Mouse (Mus musculus): Measurements from ENCODE around the gene Cped1. TPM values are rescaled to one million over a fixed set of nuclear protein-coding genes. Genes with fewer than 3 reads are reported as not detected.
"Not testable (repeated sequence)": the region's sequence is repeated elsewhere in the genome, so short reads cannot be mapped to it uniquely, and the experiment has no call there.

Cped1 gene
- total RNA-seq, 2 experiments from 2014 or later, result 2.2 to 3.1 TPM

- no peak for DNase-seq (ENCODE audit: low spot score in 2 of 2)
- intact Hi-C loops (cut with DNase I), result no loop called here
These were observed 35.0 kb downstream of the Cped1 start for GRCm38 (mm10) chr6:22020696-22021095.

GRCm38 (mm10) chr6:22021315-22021714, 35.6 kb downstream of the Cped1 start:
- intact Hi-C loops (cut with DNase I), result no loop called here
- DNase-seq (ENCODE audit: low spot score in 2 of 2), result no peak

GRCm38 (mm10) chr6:22024168-22024567, 38.5 kb downstream of the Cped1 start:
- intact Hi-C loops (cut with DNase I), result no loop called here
- DNase-seq (ENCODE audit: low spot score in 2 of 2), result no peak

DNA sequence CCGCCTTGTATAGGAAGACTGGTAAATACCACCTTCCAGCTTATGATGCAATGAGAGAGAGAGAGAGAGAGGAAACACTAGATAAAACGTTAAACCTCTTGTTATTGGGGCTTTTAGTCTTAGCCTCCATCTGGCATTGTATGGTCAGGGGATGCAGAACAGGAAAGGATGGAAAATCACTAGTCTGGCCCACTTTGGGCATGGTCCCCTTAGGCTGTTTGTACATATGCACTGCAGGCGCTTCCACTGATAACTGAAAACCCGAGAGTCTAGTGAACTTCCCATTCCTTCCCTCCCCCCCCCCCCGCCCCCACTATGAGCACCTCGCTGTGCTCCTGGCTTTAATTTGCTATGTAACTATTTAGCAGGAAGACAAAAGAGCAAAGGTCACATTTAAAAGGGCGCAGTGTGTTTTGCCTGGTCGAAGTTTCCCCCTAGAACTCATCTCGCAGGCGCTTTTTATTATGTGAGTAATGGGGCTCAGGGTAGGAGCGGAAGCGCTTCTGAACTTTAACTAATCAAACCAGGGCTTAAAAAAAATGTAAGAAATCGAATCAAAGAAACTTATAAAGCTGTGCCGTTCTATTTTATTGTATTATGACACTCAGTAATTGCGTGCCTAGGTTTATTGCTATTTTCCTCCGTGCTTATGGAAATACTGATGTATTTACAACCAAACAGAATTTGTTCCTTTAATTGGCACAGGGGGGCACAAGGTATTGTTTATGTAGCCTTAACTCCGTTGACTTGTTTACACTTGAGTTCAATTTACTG, 40.1 kb downstream of the Cped1 start:
- intact Hi-C loops (cut with DNase I), result no loop called here

GRCm38 (mm10) chr6:22026358-22026673, 40.6 kb downstream of the Cped1 start:
- DNase-seq (ENCODE audit: low spot score in 2 of 2), result no peak
- intact Hi-C loops (cut with DNase I), result no loop called here

More for the DNA sequence above, 40.1 kb downstream of the Cped1 start:
- DNase-seq (ENCODE audit: low spot score in 2 of 2), result no peak

- DNase-seq (ENCODE audit: low spot score in 2 of 2), result no peak
- intact Hi-C loops (cut with DNase I), result no loop called here
These were observed 41.3 kb downstream of the Cped1 start for GRCm38 (mm10) chr6:22026761-22027594.

DNA sequence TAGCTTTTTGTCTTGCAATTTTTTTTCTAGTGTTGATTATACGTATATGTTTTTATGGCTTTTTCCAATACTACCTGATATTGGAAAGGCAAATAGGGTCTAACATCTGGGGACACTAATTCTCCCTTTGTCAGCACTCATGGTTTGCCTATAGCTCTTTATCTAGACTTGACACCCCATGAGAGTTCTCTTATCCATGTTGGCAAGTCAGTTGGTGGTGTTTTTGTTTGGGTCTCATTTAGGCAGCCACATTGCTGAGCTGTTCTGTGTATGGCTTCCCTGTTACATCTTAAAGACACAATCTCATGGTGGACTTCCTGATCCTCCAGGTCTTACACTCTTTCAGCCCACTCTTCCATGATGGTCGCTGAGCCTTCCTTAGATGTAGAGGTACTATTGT, 42.1 kb downstream of the Cped1 start:
- no peak for DNase-seq (ENCODE audit: low spot score in 2 of 2)
- intact Hi-C loops (cut with DNase I), result no loop called here

- intact Hi-C loops (cut with DNase I), result no loop called here
- DNase-seq (ENCODE audit: low spot score in 2 of 2), result peak in 1 of 2 experiments; percentile 7
These were observed 44.7 kb downstream of the Cped1 start for GRCm38 (mm10) chr6:22030381-22030780.

DNA sequence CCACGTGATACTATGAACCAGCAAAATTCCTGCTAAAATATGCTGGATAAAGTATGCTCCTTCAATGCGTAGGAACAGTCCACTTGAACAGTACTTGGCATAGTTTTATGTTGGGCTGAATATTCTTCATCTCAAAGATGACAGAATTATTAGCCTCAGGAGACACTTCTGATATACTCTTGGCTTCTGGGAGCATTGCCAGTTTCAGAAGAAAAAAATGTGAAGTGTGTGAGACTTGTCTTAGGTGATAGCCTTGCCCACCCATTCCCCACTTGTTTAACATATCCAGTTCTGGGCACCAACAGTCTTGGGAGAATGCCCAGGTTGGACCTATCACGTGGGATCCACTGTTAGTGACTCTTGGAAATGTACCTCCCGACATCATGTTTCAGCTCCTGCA, 47.5 kb downstream of the Cped1 start:
- DNase-seq (ENCODE audit: low spot score in 2 of 2), result no peak
- intact Hi-C loops (cut with DNase I), result no loop called here

DNA sequence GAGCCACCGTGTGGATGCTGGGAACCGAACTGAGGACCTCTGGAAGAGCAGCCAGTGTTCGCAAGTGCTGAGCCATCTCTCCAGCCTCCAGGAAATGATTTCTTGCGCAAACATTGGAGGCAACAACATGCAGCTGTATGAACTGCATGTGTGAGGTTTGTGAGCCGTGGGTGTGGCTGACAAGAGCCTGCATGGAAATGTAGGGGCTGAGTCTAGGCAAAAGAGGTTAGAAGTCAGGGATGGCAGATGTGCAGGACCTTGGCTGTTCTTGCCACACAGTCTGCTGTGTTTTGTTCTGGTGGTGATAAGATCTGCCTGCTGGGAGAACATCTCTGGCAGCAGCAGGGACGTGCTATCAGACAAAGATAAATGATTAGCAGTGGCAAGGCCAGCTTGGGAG, 49.7 kb downstream of the Cped1 start:
- intact Hi-C loops (cut with DNase I), result no loop called here
- DNase-seq (ENCODE audit: low spot score in 2 of 2), result no peak

DNA sequence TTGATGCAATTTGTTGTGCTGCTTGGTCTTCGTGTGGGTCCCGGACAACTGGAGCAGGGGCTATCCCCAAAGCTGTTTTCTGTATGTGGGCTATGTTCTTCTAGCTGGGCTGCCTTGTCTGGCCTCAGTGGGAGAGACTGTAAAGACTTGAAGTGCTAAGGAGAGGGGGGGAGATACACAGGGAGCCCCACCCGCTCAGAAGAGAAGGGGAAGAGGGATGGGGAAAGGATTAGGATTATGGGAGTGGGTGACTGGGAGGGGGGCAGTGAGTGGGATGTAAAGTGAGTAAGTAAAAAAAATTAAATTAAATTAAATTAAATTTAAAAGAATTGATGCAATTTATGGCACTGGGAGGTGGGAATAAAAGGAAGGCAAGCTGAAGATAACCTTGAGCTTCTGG, 50.2 kb downstream of the Cped1 start:
- no peak for DNase-seq (ENCODE audit: low spot score in 2 of 2)
- intact Hi-C loops (cut with DNase I), result no loop called here

GRCm38 (mm10) chr6:22036396-22036795, 50.7 kb downstream of the Cped1 start:
- intact Hi-C loops (cut with DNase I), result no loop called here
- DNase-seq (ENCODE audit: low spot score in 2 of 2), result no peak

- intact Hi-C loops (cut with DNase I), result no loop called here
These were observed 51.2 kb downstream of the Cped1 start for GRCm38 (mm10) chr6:22036911-22037310.

DNA sequence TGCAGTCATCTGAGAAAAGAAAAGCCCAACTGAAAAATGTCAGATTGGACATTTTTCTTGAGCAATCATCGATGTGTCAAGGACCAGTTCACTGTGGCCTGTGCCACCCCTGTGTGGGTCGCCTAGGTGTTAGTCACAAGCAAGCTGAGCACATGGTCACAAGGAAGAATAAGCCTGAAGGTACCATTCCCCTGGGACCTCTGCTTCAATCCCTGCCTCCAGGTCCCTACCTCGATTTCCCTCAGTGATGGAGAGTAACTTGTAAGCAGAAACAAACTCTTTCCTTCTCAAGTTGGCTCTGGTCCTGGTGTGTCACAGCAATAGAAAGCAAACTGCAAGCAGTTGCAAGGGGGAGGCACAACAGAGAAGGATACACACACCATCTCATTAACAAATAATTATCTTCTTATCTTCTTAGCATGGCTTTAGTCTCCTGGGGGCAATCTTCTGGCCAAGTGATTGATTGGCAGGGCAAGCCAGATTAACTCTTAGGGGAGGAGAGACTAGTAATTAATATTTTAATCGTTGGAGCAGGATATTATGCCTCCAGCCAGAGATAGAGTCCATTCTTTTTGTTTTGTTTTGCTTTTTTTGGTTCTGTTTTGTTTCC, 51.8 kb downstream of the Cped1 start:
- intact Hi-C loops (cut with DNase I), result no loop called here
- DNase-seq (ENCODE audit: low spot score in 2 of 2), result no peak

More at GRCm38 (mm10) chr6:22036911-22037310, 51.2 kb downstream of the Cped1 start:
- DNase-seq (ENCODE audit: low spot score in 2 of 2), result no peak

GRCm38 (mm10) chr6:22039666-22040065, 54.0 kb downstream of the Cped1 start:
- DNase-seq (ENCODE audit: low spot score in 2 of 2); intact Hi-C loops (cut with DNase I): not testable (repeated sequence)

DNA sequence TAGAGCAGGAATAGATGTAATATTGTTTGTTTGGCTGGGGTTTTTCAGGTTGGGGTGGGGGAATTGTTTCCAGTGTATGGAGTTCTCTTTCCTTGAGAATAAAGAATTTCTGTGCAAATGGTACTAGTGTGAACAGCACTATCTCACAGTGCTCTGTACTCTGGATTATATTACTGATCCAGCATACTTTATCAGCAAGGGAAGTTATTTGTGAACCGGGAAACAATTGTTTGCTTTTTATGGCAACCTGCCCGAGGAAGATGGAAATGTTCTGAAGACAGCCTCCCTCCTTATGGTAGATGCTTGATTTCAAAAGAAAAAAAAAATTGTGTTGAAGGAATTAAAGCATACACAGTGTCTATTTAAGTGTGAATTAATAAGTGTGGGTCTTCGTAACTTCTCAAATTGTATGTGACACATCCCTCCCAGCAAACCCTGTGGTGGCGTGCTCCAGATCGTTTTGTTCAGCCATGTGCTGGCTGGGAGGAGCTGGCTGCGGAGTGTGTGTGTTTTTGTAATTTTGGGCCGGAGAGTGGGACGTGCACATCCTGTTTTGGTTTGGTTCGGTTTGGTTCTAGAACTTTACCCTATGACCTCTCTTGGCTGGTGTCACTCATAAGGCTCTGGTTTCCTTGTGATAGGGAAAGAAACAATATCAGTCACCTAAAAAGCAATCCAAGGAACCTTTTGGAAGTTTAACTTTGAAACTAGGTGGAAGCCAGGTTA, 59.3 kb downstream of the Cped1 start:
- DNase-seq (ENCODE audit: low spot score in 2 of 2), result no peak
- intact Hi-C loops (cut with DNase I), result no loop called here

DNA sequence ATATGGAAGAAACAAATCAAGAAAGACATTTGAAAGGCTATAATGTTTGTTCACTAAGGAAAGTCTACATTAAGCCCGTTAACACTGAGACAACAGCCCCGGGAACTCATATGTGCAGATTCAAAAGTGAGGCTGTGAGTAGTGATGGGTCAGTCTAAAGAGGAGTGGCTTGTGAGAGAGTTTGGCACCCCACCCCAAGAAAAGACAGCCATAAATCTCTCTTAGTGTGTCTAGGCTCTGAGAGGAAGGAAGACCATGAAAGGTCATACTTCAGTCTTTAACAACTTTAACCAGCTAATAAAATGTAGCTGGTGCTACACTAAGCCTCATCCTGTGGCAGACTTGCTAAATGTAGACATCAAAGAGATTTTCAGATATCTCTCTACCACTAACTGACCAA, 61.4 kb downstream of the Cped1 start:
- intact Hi-C loops (cut with DNase I), result no loop called here
- no peak for DNase-seq (ENCODE audit: low spot score in 2 of 2)

GRCm38 (mm10) chr6:22049093-22049492, 63.4 kb downstream of the Cped1 start:
- intact Hi-C loops (cut with DNase I), result no loop called here
- DNase-seq (ENCODE audit: low spot score in 2 of 2), result no peak

- no peak for DNase-seq (ENCODE audit: low spot score in 2 of 2)
- intact Hi-C loops (cut with DNase I), result no loop called here
These were observed 65.8 kb downstream of the Cped1 start for GRCm38 (mm10) chr6:22051526-22051925.

DNA sequence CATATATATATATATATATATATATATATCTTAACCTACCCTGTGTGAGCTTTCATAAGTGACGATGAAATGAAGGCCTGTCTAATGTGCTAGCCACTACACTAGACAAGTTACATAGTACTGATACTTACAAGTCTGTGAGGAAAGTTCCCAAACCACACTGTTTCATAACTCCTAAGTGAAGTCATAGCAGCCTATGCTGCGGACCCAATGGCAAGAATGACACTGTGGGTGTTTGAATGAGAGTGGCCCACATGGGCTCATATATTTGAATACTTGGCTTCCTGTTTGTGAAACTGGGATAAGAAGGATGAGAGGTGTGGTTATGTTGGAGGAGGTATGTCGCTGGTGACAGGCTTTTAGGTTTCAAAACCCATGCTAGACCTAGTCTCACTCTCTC, 67.3 kb downstream of the Cped1 start:
- DNase-seq (ENCODE audit: low spot score in 2 of 2), result no peak
- intact Hi-C loops (cut with DNase I), result no loop called here
